Mouse (Mus musculus): ENCODE results near the gene Adra1b.

DNA sequence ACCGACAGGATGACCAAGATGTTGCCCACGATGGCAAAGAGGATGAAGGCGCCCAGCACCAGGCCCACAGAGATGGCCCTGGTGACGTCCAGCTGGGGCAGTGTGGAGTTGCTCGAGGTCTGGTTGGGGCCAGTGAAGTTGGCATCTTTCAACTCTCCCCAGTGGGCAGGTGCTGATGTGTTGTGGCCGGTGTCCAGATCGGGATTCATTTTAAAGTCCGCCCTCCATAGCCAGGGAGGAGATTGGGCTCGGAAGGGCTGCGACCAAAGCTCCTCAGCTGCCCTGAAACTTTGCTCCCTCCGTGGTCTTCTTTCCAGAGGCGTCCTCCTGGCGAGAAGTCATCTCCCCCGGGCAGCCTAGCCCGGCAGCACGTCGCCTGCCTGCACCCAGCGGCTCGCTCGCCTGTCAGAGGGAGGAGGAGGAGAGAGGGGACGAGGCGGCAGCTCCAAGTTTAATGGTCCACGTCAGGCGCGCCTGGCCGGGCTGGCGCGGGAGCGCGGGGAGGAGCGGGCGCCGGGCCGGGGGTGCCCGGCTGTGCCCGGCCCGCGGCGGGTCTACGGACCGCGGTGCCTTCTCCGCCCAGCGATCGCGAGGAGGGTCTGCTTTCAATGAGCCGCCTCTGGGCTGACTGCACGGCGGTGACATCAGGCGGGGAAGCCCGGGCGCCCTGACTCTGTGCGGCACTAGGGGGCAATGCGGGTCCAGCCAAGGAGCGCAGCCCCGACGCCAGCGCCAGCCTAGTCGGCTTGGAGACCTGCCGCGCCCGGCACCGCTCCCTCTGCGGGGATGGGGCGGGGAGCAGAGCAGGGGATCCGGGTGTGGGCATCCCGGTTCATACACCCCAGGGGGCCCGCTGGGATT is 64.9 kb downstream of the Adra1b start:
- no peak for TF ChIP-seq CTCF (IDR thresholded peaks at IDR 0.05; ENCODE audit: control insufficient read depth, insufficient read depth, low read length)
- no peak for TF ChIP-seq POLR2A (IDR thresholded peaks at IDR 0.05; ENCODE audit: borderline replicate concordance, control insufficient read depth, low read depth, low read length)
